Mouse (Mus musculus) lung, adult 2 months (tissue): ENCODE measurements around the gene Ebf1. TPM values are rescaled to one million over a fixed set of nuclear protein-coding genes. Genes with fewer than 3 reads are reported as not detected.

ENCODE experiments used
- DNase-seq: peaks from one replicate; pipeline ENCODE4 v3.0.0; 2022
- H3K4me1 ChIP-seq: fragments of 200-500 bp; 2 replicates; pipeline ENCODE4 v1.6.1; 2011; ENCODE audit warnings: low read length; ENCODE audit not compliant: control insufficient read depth, insufficient read depth
- H3K4me3 ChIP-seq: fragments of 200-500 bp; replicated peaks from 2 replicates; pipeline ENCODE3; 2011; ENCODE audit warnings: low read depth, mild to moderate bottlenecking, control low read depth, low read length; ENCODE audit errors: extremely low read depth
- CTCF ChIP-seq: fragments of 200-500 bp; IDR thresholded peaks from 2 replicates; pipeline ENCODE4 v1.5.1; 2011; ENCODE audit warnings: mild to moderate bottlenecking, low read length, control low read depth; ENCODE audit not compliant: insufficient read depth
- POLR2A ChIP-seq: fragments of 200-500 bp; IDR thresholded peaks from 2 replicates; pipeline ENCODE4 v1.6.1; 2011; ENCODE audit warnings: low read depth, mild to moderate bottlenecking, control low read depth, low read length, borderline replicate concordance; ENCODE audit errors: extremely low read depth
- WGBS: fragments of 180-500 bp; shearing (Covaris S2); methylation state at CpG from one replicate; pipeline ENCODE4 v1.1.7; 2018; 5-methylcytosine and 5-hydroxymethylcytosine counted together
- polyA plus RNA-seq: library from polyadenylated mRNA; depleted of rRNA; stranded (reverse); fragments of >200 nt; gene quantifications from 2 replicates; pipeline ENCODE4 v1.2.3, GENCODE M21; 2012

The Ebf1 gene
- polyA plus RNA-seq, 1 experiment = 11.8 TPM

DNA sequence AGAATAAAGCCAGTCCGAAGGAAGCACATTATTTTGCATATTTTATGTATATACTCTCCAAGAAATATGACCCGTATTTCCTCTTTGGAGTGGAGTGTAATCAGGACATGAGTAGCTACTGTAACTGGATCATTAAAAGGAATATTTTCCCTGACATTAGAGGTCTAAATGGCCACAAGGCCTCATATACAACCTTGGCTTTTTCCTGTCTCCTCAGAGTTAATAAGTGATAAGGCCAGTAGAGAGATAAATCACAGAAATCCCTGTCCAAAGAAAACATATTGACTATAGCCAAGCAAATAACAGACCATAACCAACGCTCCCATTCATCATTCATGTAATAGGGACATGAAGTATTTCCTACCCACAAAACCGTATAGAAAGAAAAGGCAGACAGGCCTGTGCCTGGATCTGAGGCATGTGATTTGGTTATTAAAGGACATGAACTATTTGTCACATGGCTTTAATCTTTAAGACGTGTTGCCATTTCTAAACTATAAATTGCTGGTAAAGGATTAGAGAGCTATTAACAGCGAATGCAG lies 315.9 kb downstream of the Ebf1 start:
- Histone ChIP-seq H3K4me3 (no peak overlapping the region), H3K4me1 (0 out of 2 replicates have a peak, but pooled peaks cover 2% of the 10 kb centered on the region)
- WGBS = 74% methylated on average over 6 of the region's 6 CpGs
- DNase-seq = no peak
- TF ChIP-seq CTCF = no peak

DNA sequence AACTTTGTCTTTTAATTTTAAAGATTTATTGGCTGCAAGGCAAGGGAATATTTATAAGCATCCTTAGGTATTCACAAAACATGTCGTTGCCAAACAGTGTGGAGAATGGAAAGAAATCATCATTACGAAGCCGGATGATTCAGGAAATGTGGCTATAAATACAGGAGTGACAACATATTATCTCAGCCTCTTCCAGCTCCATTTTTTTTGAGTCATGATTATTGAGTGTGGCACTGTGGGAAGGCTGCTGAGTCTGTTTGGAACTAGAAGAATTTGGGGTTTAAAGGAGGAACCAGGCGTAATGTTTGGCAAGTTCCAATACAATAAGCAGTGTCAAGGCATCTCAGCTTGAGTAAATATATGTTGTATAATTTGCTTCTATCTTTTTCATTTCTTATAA lies 326.7 kb downstream of the Ebf1 start:
- H3K4me3 ChIP-seq = no peak overlapping the region
- no peak for DNase-seq
- no peaks in the 10 kb centered on the region for H3K4me1 ChIP-seq
- WGBS = 55% methylated on average over 4 of the region's 4 CpGs
- TF ChIP-seq CTCF (no peak), POLR2A (no peak)

DNA sequence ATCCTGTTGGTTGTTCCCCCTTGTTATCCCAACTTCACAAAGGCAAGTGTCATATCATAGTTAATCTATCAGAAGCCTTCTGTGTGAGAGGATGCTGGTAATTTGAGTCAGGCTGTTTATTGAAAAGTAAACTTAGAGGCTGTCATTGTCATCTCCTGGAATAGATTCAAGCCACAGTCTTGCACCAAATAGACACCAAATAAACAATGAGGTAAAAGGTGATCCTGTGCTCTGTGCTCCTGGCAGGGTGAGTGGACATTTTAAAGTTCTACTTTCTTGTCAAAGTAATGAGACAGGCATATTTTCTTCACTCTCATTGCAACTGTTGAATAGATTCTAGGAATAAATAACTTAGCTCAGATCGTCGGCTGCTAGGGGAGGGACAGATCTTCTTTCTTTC lies 327.3 kb downstream of the Ebf1 start:
- TF ChIP-seq POLR2A = no peak
- no peak for TF ChIP-seq CTCF
- Histone ChIP-seq H3K4me3 (no peak overlapping the region), H3K4me1 (no peaks in the 10 kb centered on the region)
- no peak for DNase-seq
- WGBS = 53% methylated on average over 2 of the region's 2 CpGs

DNA sequence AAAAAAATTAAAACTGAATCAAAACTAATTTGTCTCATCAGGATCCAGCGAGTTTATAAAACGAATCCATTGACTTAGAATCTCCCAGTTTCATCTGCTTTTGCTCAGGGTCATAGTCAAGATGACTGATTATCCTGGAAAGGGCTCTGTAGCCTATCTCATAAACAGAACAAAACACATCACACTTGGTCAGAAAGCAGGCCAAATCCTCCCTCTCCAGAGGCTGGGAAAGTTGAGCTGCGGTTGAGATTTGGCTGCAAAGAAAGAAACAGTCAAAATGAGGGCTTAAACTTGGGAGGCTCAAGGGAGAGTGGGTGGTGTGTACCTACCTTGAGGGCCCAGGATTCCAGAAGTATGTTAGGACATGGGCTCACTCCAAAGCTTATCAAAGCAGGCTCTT lies 329.5 kb downstream of the Ebf1 start:
- DNase-seq = no peak
- 49% methylated on average over 3 of the region's 3 CpGs for WGBS
- Histone ChIP-seq H3K4me1 (no peaks in the 10 kb centered on the region), H3K4me3 (no peak overlapping the region)
- TF ChIP-seq CTCF (no peak), POLR2A (no peak)

DNA sequence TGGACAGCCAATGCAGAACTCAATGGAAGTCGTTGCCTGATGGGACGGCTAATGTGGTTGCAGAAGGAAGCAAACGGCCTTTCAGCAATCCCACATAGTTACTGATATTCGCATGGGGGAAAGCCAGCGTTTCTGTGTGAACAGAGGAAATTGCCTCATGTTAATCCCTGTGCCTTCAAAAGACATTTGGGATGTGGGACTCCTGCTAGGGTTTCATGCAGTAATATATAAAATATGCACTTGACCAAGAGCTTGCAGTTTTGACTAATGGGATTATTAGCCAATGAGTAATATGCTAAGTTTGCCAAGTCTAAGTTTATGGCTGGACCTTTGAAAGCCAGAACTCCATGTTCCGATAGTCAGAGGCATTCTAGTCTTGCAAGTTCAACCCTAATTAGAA lies 331.4 kb downstream of the Ebf1 start:
- Histone ChIP-seq H3K4me3 (no peak overlapping the region), H3K4me1 (no peaks in the 10 kb centered on the region)
- whole genome bisulfite sequencing = 73% methylated on average over 6 of the region's 6 CpGs
- no peak for DNase-seq
- TF ChIP-seq CTCF (no peak), POLR2A (no peak)

DNA sequence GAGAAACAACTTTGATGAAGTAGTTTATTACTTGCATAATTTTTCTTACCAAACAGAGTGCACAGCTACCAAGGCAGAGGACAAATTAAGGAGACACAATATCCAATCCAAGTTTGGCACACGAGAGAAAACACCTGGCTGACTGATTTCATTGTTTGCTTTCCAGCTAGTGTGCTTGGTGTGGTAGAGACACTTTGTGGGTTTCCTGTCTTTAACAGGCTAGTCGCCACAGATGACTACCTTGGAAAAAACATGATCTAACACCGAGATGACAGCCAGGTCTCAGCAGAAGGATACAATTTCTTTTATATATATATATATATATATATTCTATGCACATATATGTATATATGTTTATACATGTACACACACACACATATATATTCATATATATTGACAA lies 332.0 kb downstream of the Ebf1 start:
- no peaks in the 10 kb centered on the region for H3K4me1 ChIP-seq
- no peak for DNase-seq
- H3K4me3 ChIP-seq = no peak overlapping the region
- 47% methylated on average over 3 of the region's 3 CpGs for whole genome bisulfite sequencing
- TF ChIP-seq CTCF (no peak), POLR2A (no peak)

DNA sequence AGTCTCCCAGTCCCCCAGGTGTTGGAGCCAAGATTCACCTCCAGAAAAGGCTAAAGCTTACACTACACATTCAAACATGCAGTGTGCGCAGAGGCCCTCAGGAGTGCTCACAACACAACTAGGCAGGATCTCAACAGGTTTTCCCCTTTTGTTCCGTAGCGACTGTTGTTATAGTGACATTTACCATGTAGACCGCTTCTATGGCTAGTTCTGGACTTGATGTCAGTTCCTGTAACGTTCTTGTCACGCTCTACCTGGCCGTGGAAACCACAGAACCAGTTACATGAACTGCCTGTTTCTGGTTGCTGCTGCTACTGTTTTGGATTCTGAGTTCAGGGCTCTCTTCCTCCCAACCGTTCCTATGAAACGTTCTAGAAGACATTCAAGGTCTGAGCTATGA lies 333.2 kb downstream of the Ebf1 start:
- no peak overlapping the region for H3K4me3 ChIP-seq
- no peaks in the 10 kb centered on the region for H3K4me1 ChIP-seq
- DNase-seq = no peak
- no peak for TF ChIP-seq CTCF
- no peak for TF ChIP-seq POLR2A
- 82% methylated on average over 9 of the region's 9 CpGs for WGBS

DNA sequence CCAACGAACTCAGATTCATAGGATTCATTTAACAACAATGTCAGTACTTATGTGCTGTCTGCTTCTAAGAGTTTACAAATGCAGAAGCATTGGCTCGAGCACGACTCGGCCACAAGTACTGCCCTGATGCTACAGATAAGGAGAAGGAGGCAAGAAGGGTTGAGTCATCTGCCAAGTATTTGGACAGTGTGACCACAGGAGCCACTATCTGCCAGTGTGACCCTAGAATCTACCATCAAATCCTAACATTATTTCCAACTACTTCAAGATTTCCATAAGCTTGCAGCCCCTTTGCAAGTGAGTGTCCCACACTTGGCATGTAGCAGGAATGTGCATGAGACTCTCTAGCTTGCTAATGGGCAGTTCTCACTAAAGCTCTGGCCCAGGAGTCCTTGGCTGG lies 334.4 kb downstream of the Ebf1 start:
- DNase-seq = no peak
- Histone ChIP-seq H3K4me1 (no peaks in the 10 kb centered on the region), H3K4me3 (no peak overlapping the region)
- WGBS = 65% methylated on average over 4 of the region's 4 CpGs
- TF ChIP-seq POLR2A (no peak), CTCF (no peak)

DNA sequence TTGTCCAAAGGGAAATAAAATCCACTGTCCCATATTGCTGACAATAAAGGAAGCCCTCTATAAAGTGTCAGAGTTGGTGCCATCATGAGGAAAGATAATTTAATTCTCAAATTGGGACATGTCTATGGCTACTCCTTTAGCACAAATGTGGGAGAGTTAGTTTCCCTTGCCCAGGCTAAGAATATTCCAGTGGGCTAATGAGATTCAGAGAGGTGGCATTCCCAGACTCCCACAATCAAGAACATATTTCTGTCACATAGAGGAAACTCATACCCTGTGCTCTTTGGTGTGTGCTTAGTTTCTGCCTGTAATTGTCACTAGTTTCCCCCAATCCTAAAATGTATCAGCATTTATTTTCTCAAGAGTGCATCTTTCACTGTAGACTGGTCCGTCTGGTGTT lies 336.2 kb downstream of the Ebf1 start:
- 81% methylated on average over 1 of the region's 1 CpGs for WGBS
- no peak overlapping the region for H3K4me3 ChIP-seq
- DNase-seq = no peak
- H3K4me1 ChIP-seq = no peaks in the 10 kb centered on the region
- TF ChIP-seq CTCF = no peak
- no peak for TF ChIP-seq POLR2A

DNA sequence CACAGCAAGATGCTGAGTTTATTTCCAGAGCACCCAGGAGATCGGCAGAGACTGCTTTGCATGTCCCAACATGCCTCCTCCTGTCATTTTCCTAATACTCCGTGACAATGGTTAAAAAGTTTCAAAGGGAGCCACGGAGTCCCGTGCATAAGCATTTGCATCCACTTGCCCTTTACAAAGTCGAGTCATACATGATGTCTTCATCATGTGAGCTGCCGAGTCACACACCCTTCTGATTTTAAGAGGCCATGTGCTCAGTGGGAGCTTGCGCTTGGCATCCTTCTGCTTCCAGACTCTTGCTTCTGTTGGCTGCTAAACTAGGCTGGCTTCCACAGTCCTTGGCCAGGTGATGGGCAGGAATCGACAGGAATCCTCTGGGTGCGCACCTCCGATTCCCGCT lies 336.7 kb downstream of the Ebf1 start:
- WGBS = 86% methylated on average over 11 of the region's 11 CpGs
- no peak overlapping the region for H3K4me3 ChIP-seq
- no peaks in the 10 kb centered on the region for H3K4me1 ChIP-seq
- no peak for DNase-seq
- TF ChIP-seq POLR2A (no peak), CTCF (no peak)
